Mouse (Mus musculus) myocyte (in vitro differentiated cells): ENCODE data around the gene Tceanc.

Experiments
- CEBPB ChIP-seq: IDR thresholded peaks from 2 replicates; pipeline ENCODE4 v1.6.1; 2011; ENCODE audit warnings: mild to moderate bottlenecking, moderate library complexity; ENCODE audit not compliant: poor library complexity, insufficient read depth, severe bottlenecking
- MAX ChIP-seq: IDR thresholded peaks from one replicate; pipeline ENCODE4 v1.6.1; 2011; ENCODE audit warnings: low read depth, mild to moderate bottlenecking, control low read depth
- POLR2A ChIP-seq: IDR thresholded peaks from one replicate; pipeline ENCODE4 v1.6.1; 2011; ENCODE audit warnings: low read depth, mild to moderate bottlenecking, control low read depth, moderate library complexity; ENCODE audit not compliant: insufficient read length
- TCF12 ChIP-seq: IDR thresholded peaks from one replicate; pipeline ENCODE4 v1.6.1; 2011; ENCODE audit warnings: mild to moderate bottlenecking, control low read depth; ENCODE audit not compliant: poor library complexity, insufficient read depth, severe bottlenecking
- USF1 ChIP-seq: IDR thresholded peaks from one replicate; pipeline ENCODE4 v1.6.1; 2011; ENCODE audit warnings: low read depth, mild to moderate bottlenecking, control low read depth, moderate library complexity

GRCm38 (mm10) chrX:166511107-166511506 is 7.3 kb downstream of the Tceanc start:
- TF ChIP-seq USF1 (no peak), POLR2A (no peak), TCF12 (no peak), MAX (no peak), CEBPB (no peak)
